Mouse (Mus musculus) adipose tissue, adult 10 weeks (tissue): ENCODE measurements around the gene Otud1. TPM values are rescaled to one million over a fixed set of nuclear protein-coding genes. Genes with fewer than 3 reads are reported as not detected.

Experiments used
- polyA plus RNA-seq: library from polyadenylated mRNA; stranded (reverse); fragments of 350-450 nt; fragmentation: Illumina TruSeq; extraction: RNeasy Lipid Tissue Mini Kit (QIAGEN cat#74804); gene quantifications from one replicate; pipeline ENCODE4 v1.2.3, GENCODE M21; 2014; ENCODE audit warnings: low read depth, low replicate concordance

Otud1 gene
- 6.8 TPM for polyA plus RNA-seq

GRCm38 (mm10) chr2:19657158-19657874 lies at the start of gene Otud1:
TSS of gene Otud1 (plus strand) at chr2:19657752.

Other genes starting within 250 kb of the Otud1 start
- not detected for gene Ptf1a, start 212.1 kb upstream of the Otud1 start, polyA plus RNA-seq
- gene 4921504E06Rik, start 103.8 kb upstream of the Otud1 start, polyA plus RNA-seq, result 0.50 TPM